Mouse (Mus musculus): Measurements from ENCODE around the gene Gpr84.
"Not testable (repeated sequence)": the region's sequence is repeated elsewhere in the genome, so short reads cannot be mapped to it uniquely, and the experiment has no call there.

Gene Gpr84

GRCm38 (mm10) chr15:103289600-103289999 is 20.8 kb downstream of the Gpr84 start:
- no peak for DNase-seq (ENCODE audit: inconsistent ontology term)

GRCm38 (mm10) chr15:103285778-103286417 is 24.5 kb downstream of the Gpr84 start:
- peak; percentile 78 for DNase-seq (ENCODE audit: inconsistent ontology term)

- DNase-seq (ENCODE audit: inconsistent ontology term), result no peak
These were observed 25.8 kb downstream of the Gpr84 start for GRCm38 (mm10) chr15:103284647-103285046.

GRCm38 (mm10) chr15:103284066-103284465 is 26.3 kb downstream of the Gpr84 start:
- DNase-seq (ENCODE audit: inconsistent ontology term), result no peak

GRCm38 (mm10) chr15:103281465-103282205 is 28.8 kb downstream of the Gpr84 start:
- no peak for DNase-seq (ENCODE audit: inconsistent ontology term)

GRCm38 (mm10) chr15:103280817-103281464 is 29.5 kb downstream of the Gpr84 start:
- DNase-seq (ENCODE audit: inconsistent ontology term), result no peak

- DNase-seq (ENCODE audit: inconsistent ontology term), result no peak
These were observed 30.7 kb downstream of the Gpr84 start for GRCm38 (mm10) chr15:103279750-103280149.

- DNase-seq (ENCODE audit: inconsistent ontology term), result no peak
These were observed 32.5 kb downstream of the Gpr84 start for GRCm38 (mm10) chr15:103277949-103278348.

GRCm38 (mm10) chr15:103275943-103276342 is 34.5 kb downstream of the Gpr84 start:
- DNase-seq (ENCODE audit: inconsistent ontology term), result not testable (repeated sequence)

GRCm38 (mm10) chr15:103272419-103273279 is 37.8 kb downstream of the Gpr84 start, which contains the start of gene Copz1:
TSS of gene Copz1 (plus strand) at chr15:103272714.
- DNase-seq (ENCODE audit: inconsistent ontology term), result peak; percentile 97

- DNase-seq (ENCODE audit: inconsistent ontology term), result no peak
These were observed 41.5 kb downstream of the Gpr84 start for GRCm38 (mm10) chr15:103268903-103269302.

- DNase-seq (ENCODE audit: inconsistent ontology term), result no peak
These were observed 45.6 kb downstream of the Gpr84 start for GRCm38 (mm10) chr15:103264794-103265193.

- peak; percentile 87 for DNase-seq (ENCODE audit: inconsistent ontology term)
These were observed 50.4 kb downstream of the Gpr84 start for GRCm38 (mm10) chr15:103259989-103260388.

- DNase-seq (ENCODE audit: inconsistent ontology term), result no peak
These were observed 51.2 kb downstream of the Gpr84 start for GRCm38 (mm10) chr15:103259162-103259561.
